Mouse (Mus musculus) MN1 (cell line): ENCODE data around the gene Ppil2.
A peak's percentile ranks its signal among the peaks of the same experiment; 100 is the strongest.

Experiments used
- DNase-seq: peaks from one replicate; pipeline ENCODE4 v3.0.0-alpha.2; 2016; ENCODE audit warnings: low spot score

Ppil2 gene

DNA sequence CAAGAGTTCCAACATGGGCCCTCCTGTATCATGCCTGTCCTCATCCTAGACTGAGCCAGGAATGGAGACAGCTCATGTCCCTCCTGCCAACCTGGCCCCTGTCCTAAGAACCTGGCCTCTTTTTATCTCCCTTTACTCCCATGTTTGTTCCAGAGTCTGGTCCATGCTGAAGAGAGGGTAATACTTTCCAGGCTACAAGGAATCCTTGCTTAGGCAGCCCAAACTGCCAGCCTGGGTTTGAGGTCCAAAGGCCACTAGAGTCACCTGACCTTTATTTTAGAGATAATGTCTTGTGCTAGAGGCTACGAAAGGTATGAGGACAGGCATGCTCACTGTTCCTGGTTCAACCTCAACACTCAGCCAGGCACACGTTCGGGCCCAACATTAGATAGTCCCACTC lies 14.1 kb downstream of the Ppil2 start:
- DNase-seq = no peak

- DNase-seq = no peak
Observed at GRCm38 (mm10) chr16:17088346-17088745, 22.7 kb downstream of the Ppil2 start.

GRCm38 (mm10) chr16:17086669-17087193 lies 24.3 kb downstream of the Ppil2 start:
- DNase-seq = no peak

- no peak for DNase-seq
Observed at GRCm38 (mm10) chr16:17086241-17086640, 24.8 kb downstream of the Ppil2 start.

GRCm38 (mm10) chr16:17085636-17086035 lies 25.4 kb downstream of the Ppil2 start:
- no peak for DNase-seq

GRCm38 (mm10) chr16:17082121-17082792 lies 28.8 kb downstream of the Ppil2 start:
- no peak for DNase-seq

GRCm38 (mm10) chr16:17078101-17078500 lies 33.0 kb downstream of the Ppil2 start:
- no peak for DNase-seq

DNA sequence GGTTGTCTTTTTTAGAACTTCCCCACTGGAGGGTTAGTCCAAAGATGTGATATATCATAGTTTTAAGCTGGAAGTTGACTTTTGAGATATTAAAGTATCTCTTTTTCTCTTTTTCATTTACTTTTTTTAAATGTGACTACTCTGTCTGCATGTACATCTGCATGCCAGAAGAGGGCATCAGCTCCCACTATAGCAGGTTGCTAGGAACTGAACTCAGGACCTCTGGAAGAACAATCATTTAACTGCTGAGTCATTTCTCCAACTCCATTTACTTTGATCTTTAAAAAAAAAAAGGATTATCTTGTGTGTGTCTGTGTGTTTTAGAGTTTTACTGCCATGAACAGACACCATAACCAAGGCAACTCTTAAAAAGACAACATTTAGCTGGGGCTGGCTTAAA lies 34.2 kb downstream of the Ppil2 start:
- DNase-seq = no peak

GRCm38 (mm10) chr16:17076301-17076700 lies 34.8 kb downstream of the Ppil2 start:
- DNase-seq = no peak

- DNase-seq = no peak
Observed at GRCm38 (mm10) chr16:17073000-17073399, 38.1 kb downstream of the Ppil2 start.

DNA sequence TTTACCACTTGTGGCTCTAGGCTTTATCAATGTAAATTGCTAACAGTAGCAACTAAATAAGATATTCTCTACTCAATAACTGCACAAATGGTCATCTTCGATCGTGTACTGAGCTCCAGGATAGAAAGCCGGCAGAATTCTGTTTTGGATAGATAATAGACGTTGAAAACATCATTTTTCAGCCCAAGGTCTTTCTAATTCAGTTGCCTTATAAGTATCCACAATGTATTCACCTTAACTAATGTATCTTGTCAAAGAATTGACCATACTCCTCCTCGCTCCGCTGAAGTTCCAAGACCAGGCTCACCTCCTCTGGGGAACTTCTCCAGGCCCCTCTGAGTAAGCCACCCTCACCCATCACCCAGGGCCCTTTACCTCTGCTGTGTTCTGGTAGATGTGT lies 40.3 kb downstream of the Ppil2 start:
- no peak for DNase-seq

DNA sequence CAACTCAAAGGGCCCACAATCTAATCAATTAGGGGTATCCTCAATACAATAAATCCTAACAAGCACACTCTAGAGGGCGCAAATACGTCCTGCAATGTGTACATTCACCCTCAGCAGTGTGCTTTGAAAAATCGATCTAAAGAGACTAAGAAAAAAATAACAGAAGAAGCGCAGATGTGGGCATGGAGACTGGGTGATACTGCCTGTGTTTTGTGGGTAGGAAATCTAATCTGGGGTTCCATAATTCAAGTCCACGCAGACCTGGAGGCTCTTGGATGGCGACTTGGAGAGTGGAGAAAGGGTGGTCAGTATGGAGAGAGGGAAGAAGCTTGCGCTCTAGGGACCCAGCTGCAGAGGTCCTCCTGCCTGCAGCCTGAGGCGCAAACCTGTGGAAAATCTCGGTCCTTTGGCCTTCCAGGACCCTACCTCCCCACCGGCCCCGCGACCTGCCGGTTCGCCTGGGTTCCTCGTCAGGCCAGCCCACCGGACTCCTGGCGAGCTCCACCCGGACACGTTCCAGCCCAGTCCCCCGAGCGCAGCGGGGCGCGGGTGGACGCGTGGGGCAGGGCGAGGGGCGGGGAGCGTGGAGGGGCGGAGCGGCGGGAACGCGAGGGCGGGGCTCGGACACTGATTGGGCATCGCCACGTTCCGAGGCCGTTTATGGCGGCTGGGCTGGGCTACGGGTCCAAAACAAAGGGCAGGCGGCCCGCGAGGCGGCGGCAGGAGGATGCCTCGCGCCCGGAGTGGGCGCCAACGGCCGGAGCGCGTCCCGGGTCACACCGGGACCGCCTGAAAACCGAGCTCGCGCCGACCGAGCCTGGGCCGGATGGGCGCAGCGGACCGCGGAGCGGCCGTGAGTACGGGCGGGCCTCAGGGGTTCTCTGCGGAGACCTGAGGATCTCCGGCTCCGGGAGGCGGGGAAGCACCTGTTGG lies 41.3 kb downstream of the Ppil2 start, which contains the start of gene Ypel1:
Gene Ypel1 (plus strand): TSS at position 186 of the 933 bp plus-strand sequence.
- peak; percentile 86 for DNase-seq

- DNase-seq = no peak
Observed at GRCm38 (mm10) chr16:17067552-17067951, 43.5 kb downstream of the Ppil2 start.

DNA sequence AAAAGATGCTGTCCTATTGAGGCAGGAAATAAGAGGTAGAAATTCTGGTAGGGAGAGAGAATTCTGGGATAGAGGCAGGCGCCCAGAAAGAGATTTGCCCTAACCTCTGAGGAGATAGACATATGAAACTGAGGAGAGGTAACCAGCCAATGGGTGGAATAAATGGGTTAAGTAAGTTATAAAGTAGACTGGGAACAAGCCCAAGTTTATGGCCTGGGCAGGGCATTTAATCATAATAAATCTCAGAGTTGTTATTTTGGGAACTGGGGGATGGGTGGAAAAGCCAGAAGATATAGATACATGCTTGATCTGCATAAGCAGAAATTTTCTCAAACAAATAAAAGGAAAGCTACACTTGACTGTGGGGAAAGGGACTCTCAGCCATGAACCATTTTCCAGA lies 48.7 kb downstream of the Ppil2 start:
- no peak for DNase-seq

GRCm38 (mm10) chr16:17055584-17055983 lies 55.5 kb downstream of the Ppil2 start:
- no peak for DNase-seq

- DNase-seq = peak; percentile 26
Observed at GRCm38 (mm10) chr16:17053903-17054302, 57.2 kb downstream of the Ppil2 start.

DNA sequence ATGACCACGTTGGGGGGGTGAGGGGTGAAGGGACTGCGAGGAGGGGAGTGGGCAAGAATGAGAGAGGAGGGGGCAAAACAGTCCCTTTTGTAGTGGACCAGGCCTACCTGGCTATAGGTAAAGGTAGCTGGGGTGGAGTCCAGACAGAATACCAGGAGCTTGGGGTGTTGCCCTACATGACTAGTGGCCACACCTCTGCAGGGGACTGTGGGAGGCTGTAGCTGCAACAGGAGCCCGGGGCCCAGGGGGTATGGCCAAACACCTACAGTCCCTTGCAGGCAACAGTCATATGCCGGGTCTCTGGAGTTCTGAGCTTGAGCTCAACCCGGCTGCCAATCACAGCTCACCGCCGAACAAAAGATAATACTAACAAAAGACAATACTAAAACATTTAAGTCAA lies 59.0 kb downstream of the Ppil2 start:
- no peak for DNase-seq

DNA sequence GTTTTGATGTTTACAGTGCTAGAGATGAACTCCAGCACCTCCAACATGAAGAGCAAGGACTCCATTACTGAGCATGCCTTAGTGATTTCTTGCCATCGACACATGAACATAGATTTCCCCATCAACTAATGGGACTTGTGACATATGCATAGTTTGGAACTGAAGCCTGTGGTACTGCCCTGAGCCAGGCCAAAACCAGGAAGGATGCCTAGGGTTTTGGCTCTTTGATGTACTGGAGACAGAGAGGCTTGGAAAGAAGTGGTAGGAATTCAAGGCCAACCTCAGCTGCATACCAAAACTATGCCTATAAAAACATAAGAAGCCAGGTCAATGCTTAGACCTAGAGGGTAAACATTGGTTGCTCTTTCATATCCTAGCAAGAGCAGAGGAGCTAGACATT lies 61.2 kb downstream of the Ppil2 start:
- DNase-seq = no peak

DNA sequence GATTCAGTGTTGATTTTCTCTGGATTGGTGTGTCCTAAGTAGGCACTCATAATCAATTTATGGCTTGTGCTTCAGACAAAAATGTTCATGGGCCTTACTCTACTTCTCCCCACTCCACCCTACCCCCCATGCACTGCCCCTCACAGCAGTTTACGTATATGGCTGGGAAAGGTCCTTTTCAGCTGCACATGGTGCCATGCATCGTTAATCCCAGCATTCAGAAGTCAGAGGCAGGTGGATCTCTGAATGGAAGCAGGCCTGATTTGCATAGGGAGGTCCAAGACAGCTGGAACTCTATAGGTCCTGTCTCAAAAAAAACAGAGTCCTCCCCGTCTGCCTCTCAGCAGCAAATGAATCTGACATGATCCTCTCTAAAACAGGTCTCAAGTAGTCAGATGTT lies 65.8 kb downstream of the Ppil2 start:
- no peak for DNase-seq

DNA sequence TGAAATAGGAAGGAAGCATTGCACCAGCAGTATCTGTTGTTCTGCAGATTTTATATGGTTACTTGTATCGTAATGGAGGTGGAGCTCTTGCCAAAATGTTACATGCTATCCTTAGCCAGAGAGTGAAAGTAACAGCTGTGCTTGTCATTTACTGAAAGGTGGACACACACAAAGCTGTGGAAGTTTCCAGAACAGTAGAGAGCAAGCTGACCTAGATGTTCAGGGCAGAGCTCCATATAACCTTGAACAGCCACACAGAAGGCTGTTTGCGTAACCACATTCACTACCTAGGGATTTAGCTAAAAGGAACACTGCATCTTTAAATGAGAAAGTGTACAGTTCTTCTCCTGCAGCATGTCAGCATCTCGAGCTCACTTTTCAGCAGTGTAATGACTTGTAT lies 66.7 kb downstream of the Ppil2 start:
- no peak for DNase-seq

DNA sequence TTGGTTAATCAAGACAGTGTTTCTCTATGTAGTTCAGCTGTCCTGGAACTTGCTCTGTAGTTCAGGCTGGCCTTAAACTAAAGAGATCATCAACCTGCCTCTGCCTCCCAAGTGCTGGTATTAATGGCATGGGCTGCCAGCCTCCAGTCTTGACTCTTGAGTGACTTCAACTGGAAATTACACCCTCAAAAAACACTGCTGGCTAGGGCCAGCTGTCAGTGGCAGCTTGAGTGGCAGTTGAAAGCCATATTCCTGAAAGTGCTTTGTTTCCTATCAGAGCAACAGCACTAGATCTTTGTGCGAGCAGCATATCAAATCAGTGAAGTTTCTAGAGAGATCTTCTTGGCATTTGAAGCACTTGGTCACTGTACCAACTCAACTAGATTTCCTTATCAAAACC lies 69.6 kb downstream of the Ppil2 start:
- DNase-seq = no peak

DNA sequence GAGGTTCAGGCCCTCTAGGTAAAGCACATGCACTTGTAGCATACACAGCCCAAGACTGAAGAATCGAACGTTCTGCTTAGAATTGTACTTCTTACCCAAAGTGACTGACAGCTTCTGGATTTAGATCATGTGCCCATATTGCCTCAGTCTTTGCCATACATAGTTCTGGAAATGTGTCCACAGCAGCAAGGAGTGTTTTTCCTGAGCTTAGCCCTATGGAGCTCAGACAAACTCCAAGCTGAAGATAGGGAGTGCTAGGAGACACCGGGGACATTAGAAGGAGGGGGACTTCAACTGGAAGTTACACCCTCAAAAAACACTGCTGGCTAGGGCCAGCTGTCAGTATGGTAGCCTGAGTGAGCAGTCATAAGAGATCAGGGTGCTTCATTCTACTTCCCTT lies 70.3 kb downstream of the Ppil2 start:
- DNase-seq = no peak
